Mouse (Mus musculus): ENCODE results near the gene Rhd. TPM values are rescaled to one million over a fixed set of nuclear protein-coding genes. Genes with fewer than 3 reads are reported as not detected.
A peak's percentile ranks its signal among the peaks of the same experiment; 100 is the strongest.
"Not testable (repeated sequence)": the region's sequence is repeated elsewhere in the genome, so short reads cannot be mapped to it uniquely, and the experiment has no call there.

Rhd gene
- polyA plus RNA-seq, 1 experiment from 2014 or later = 12.5 TPM

DNA sequence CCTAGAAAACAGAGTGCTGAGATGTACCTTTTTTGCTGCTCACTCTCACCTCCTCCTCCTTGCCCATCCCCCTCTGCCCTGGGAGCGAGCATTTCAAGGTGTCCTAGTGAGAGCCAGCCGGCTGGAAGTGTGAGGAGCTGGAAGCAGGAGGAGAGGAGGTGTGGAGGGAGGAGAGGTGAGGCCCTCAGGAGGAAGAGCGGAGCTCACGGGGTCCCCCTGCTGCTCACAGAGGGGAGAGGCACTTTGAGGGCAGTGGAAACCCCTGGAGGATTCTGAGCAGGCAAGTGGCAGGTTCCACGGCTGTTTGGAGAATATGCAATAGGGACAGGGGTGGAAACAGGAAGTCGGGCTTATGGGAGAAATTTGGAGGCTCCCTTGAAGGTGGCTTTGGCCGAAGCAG, 18.9 kb downstream of the Rhd start:
- peak; percentile 24 for DNase-seq (ENCODE audit: low spot score)
- Histone ChIP-seq H3K9me3 (no peaks in the 10 kb centered on the region), H3K27me3 (ENCODE audit: insufficient read depth, poor library complexity, severe bottlenecking) (no peaks in the 10 kb centered on the region), H3K4me3 (no peak overlapping the region), H3K4me1 (replicated peaks) (peaks cover 13% of the 10 kb centered on the region), H3K27ac (no peak overlapping the region), H3K36me3 (no peaks in the 10 kb centered on the region)
- 35% methylated on average over 7 of the region's 7 CpGs for WGBS

DNA sequence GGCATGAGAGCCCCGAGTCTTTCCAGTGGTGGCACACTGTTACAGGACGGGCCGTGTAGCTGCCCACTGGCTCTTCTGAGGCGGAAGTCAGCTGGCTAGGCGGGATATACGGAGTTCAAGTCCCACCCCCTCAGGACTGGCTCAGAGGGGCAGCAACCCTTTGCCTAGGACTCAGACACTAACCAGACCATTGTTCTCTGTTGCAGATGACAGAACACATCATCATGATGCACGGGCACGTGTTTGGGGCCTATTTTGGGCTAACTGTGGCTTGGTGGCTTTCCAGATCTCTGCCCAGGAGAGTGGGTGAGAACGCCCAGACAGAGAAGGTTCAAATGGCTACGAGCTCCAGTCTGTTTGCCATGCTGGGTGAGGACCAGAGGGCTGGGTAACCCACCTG, 19.5 kb downstream of the Rhd start:
- 87% methylated on average over 10 of the region's 10 CpGs for WGBS
- H3K9me3 ChIP-seq = no peaks in the 10 kb centered on the region
- peaks cover 12% of the 10 kb centered on the region for H3K4me1 ChIP-seq (replicated peaks)
- no peak overlapping the region for H3K4me3 ChIP-seq
- no peaks in the 10 kb centered on the region for H3K27me3 ChIP-seq (ENCODE audit: insufficient read depth, poor library complexity, severe bottlenecking)
- no peaks in the 10 kb centered on the region for H3K36me3 ChIP-seq
- DNase-seq (ENCODE audit: low spot score) = no peak
- no peak overlapping the region for H3K27ac ChIP-seq

DNA sequence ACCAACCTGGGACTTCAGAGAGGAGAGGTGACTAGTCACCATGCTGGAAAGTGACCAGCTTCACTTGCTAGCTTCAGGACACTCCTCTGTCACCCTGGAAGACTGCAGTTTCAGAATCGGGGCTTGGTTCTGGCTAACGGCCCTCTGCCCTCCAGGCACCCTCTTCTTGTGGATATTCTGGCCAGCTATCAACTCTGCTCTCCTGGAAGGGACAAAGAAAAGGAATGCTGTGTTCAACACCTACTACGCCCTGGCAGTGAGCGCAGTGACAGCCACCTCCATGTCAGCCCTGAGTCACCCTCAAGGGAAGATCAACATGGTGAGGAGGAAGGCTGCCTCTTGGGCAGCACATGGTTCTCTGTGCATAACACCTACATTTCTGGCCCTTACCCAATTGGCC, 20.0 kb downstream of the Rhd start:
- DNase-seq (ENCODE audit: low spot score) = no peak
- H3K36me3 ChIP-seq = no peaks in the 10 kb centered on the region
- 89% methylated on average over 4 of the region's 4 CpGs for WGBS

GRCm38 (mm10) chr4:134892096-134892495, 27.8 kb downstream of the Rhd start:
- Histone ChIP-seq H3K27me3 (ENCODE audit: insufficient read depth, poor library complexity, severe bottlenecking) (no peaks in the 10 kb centered on the region), H3K36me3 (peaks cover 37% of the 10 kb centered on the region), H3K27ac (no peak overlapping the region), H3K4me3 (no peak overlapping the region), H3K9me3 (no peaks in the 10 kb centered on the region), H3K4me1 (replicated peaks) (peaks cover 6% of the 10 kb centered on the region; the same call in 1 of the 2 replicates)
- WGBS = 82% methylated on average over 6 of the region's 6 CpGs
- no peak for DNase-seq (ENCODE audit: low spot score)

More for the DNA sequence above, 20.0 kb downstream of the Rhd start:
- Histone ChIP-seq H3K4me3 (no peak overlapping the region), H3K4me1 (replicated peaks) (peaks cover 6% of the 10 kb centered on the region), H3K27me3 (ENCODE audit: insufficient read depth, poor library complexity, severe bottlenecking) (no peaks in the 10 kb centered on the region), H3K27ac (no peak overlapping the region), H3K9me3 (no peaks in the 10 kb centered on the region)

DNA sequence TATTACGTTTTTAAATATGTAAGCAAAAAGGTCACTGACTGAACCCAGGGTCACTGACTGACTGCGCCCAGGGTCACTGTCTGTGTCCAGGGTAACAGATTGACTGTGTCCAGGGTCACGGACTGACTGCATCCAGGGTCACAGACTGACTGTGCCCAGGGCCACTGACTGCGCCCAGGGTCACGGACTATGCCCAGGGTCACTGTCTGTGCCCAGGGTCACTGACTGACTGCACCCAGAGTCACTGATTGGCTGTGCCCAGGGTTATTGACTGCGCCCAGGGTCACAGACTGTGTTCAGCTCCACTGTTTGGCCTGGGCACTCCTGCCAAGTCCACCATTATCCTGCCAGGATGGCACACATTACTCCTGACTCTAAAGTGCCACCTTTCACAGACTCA, 32.9 kb downstream of the Rhd start:
- Histone ChIP-seq H3K4me1 (replicated peaks) (peaks cover 6% of the 10 kb centered on the region; the same call in 1 of the 2 replicates), H3K9me3 (no peaks in the 10 kb centered on the region), H3K4me3 (no peak overlapping the region), H3K36me3 (peaks cover 88% of the 10 kb centered on the region), H3K27me3 (ENCODE audit: insufficient read depth, poor library complexity, severe bottlenecking) (no peaks in the 10 kb centered on the region), H3K27ac (no peak overlapping the region)
- 79% methylated on average over 6 of the region's 6 CpGs for WGBS
- DNase-seq (ENCODE audit: low spot score) = no peak

- DNase-seq (ENCODE audit: low spot score) = no peak
- peaks cover 100% of the 10 kb centered on the region for H3K36me3 ChIP-seq
These were observed 36.8 kb downstream of the Rhd start for GRCm38 (mm10) chr4:134901126-134901525.

GRCm38 (mm10) chr4:134903046-134903445, 38.7 kb downstream of the Rhd start:
- DNase-seq (ENCODE audit: low spot score) = no peak
- peaks cover 100% of the 10 kb centered on the region for H3K36me3 ChIP-seq
- no peak overlapping the region for H3K4me3 ChIP-seq
- H3K9me3 ChIP-seq = no peaks in the 10 kb centered on the region
- 72% methylated on average over 7 of the region's 7 CpGs for WGBS
- no peaks in the 10 kb centered on the region for H3K27me3 ChIP-seq (ENCODE audit: insufficient read depth, poor library complexity, severe bottlenecking)
- no peaks in the 10 kb centered on the region; the same call in 1 of the 2 replicates for H3K4me1 ChIP-seq (replicated peaks)
- peak overlapping the region; percentile 45; the same call in 1 of the 2 replicates for H3K27ac ChIP-seq

More at GRCm38 (mm10) chr4:134901126-134901525, 36.8 kb downstream of the Rhd start:
- no peaks in the 10 kb centered on the region for H3K9me3 ChIP-seq
- no peak overlapping the region for H3K27ac ChIP-seq
- 90% methylated on average over 8 of the region's 8 CpGs for WGBS
- H3K4me1 ChIP-seq (replicated peaks) = no peaks in the 10 kb centered on the region
- H3K27me3 ChIP-seq (ENCODE audit: insufficient read depth, poor library complexity, severe bottlenecking) = no peaks in the 10 kb centered on the region
- no peak overlapping the region for H3K4me3 ChIP-seq

DNA sequence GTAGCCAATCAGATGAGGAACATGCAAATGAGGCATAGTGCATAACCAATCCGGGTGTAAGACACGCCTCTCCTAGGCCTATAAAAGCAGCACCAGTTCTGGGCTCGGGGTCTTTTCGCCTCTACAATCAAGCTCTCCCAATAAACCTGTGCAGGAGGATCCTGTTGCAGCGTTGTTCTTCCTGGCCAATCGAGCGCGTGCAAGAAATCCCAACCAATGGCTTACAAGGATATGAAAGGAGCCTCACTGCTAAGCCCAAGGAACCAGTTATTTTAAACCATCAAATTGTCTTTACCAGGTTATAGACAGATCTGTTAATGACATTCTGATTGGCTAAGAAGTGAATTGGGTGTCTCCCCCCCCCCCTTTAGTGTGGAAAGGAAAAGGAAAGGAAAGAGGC, 47.1 kb downstream of the Rhd start:
- H3K27ac ChIP-seq; DNase-seq (ENCODE audit: low spot score); H3K9me3 ChIP-seq; H3K4me3 ChIP-seq; H3K27me3 ChIP-seq (ENCODE audit: insufficient read depth, poor library complexity, severe bottlenecking): not testable (repeated sequence)
- whole genome bisulfite sequencing = 98% methylated on average over 8 of the region's 8 CpGs
- H3K4me1 ChIP-seq (replicated peaks) = peaks cover 26% of the 10 kb centered on the region
- H3K36me3 ChIP-seq = peaks cover 58% of the 10 kb centered on the region

GRCm38 (mm10) chr4:134913413-134913812, 49.1 kb downstream of the Rhd start:
- Histone ChIP-seq H3K4me1 (replicated peaks) (peaks cover 23% of the 10 kb centered on the region), H3K27ac (peak overlapping the region; percentile 45; the same call in 1 of the 2 replicates), H3K27me3 (ENCODE audit: insufficient read depth, poor library complexity, severe bottlenecking) (no peaks in the 10 kb centered on the region), H3K4me3 (peak overlapping the region; percentile 69), H3K9me3 (peaks cover 4% of the 10 kb centered on the region; the same call in 1 of the 2 replicates), H3K36me3 (peaks cover 38% of the 10 kb centered on the region)
- WGBS = 27% methylated on average over 3 of the region's 3 CpGs
- peak; percentile 76 for DNase-seq (ENCODE audit: low spot score)

- no peak for DNase-seq (ENCODE audit: low spot score)
These were observed 50.0 kb downstream of the Rhd start for GRCm38 (mm10) chr4:134914122-134914863.

GRCm38 (mm10) chr4:134914864-134915209, 50.5 kb downstream of the Rhd start, which contains the start of gene Tmem50a:
Gene Tmem50a, minus strand, starts transcription at chr4:134915024.
- Histone ChIP-seq H3K4me3 (peak within 1 kb of the TSS; percentile 69), H3K27ac (peak within 1 kb of the TSS; percentile 89), H3K9me3 (peaks cover 4% of the 10 kb centered on the region; the same call in 1 of the 2 replicates), H3K4me1 (replicated peaks) (peaks cover 22% of the 10 kb centered on the region), H3K36me3 (peaks cover 26% of the 10 kb centered on the region), H3K27me3 (ENCODE audit: insufficient read depth, poor library complexity, severe bottlenecking) (no peaks in the 10 kb centered on the region)
- 0% methylated on average over 25 of the region's 25 CpGs for WGBS
- peak; percentile 92 for DNase-seq (ENCODE audit: low spot score)

More at GRCm38 (mm10) chr4:134914122-134914863, 50.0 kb downstream of the Rhd start:
- 2% methylated on average over 43 of the region's 43 CpGs for WGBS
- Histone ChIP-seq H3K4me3 (peak overlapping the region; percentile 69), H3K27ac (peak overlapping the region; percentile 89), H3K36me3 (peaks cover 30% of the 10 kb centered on the region), H3K4me1 (replicated peaks) (peaks cover 22% of the 10 kb centered on the region), H3K27me3 (ENCODE audit: insufficient read depth, poor library complexity, severe bottlenecking) (no peaks in the 10 kb centered on the region), H3K9me3 (peaks cover 4% of the 10 kb centered on the region; the same call in 1 of the 2 replicates)

- Histone ChIP-seq H3K4me1 (replicated peaks) (peaks cover 22% of the 10 kb centered on the region), H3K36me3 (peaks cover 23% of the 10 kb centered on the region), H3K27me3 (ENCODE audit: insufficient read depth, poor library complexity, severe bottlenecking) (no peaks in the 10 kb centered on the region), H3K9me3 (peaks cover 4% of the 10 kb centered on the region; the same call in 1 of the 2 replicates), H3K27ac (peak overlapping the region; percentile 89), H3K4me3 (peak overlapping the region; percentile 69)
- WGBS = 58% methylated on average over 14 of the region's 14 CpGs
- no peak for DNase-seq (ENCODE audit: low spot score)
These were observed 51.1 kb downstream of the Rhd start for GRCm38 (mm10) chr4:134915223-134916050.

DNA sequence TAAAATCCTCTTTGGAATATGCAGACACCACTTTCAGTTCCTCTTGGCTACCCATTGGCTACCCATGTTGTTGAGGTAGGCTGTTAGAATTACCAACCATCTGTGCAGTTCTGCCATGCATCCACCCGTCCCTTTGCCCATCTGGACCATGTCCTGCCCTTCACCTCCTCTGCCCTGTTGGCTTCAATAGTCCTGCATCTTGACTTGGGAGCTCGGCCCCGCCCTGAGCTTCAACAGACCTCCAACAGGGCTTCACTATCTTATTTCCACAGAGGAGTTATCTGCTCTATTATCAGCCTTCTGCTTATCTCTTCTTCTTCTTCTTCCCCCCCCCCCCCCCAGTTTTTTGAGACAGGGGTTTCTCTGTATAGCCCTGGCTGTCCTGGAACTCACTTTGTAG, 52.9 kb downstream of the Rhd start:
- H3K9me3 ChIP-seq = no peaks in the 10 kb centered on the region
- peaks cover 22% of the 10 kb centered on the region for H3K4me1 ChIP-seq (replicated peaks)
- no peak overlapping the region for H3K27ac ChIP-seq
- no peak overlapping the region for H3K4me3 ChIP-seq
- WGBS = 80% methylated on average over 3 of the region's 3 CpGs
- DNase-seq (ENCODE audit: low spot score) = no peak
- peaks cover 7% of the 10 kb centered on the region for H3K36me3 ChIP-seq
- no peaks in the 10 kb centered on the region for H3K27me3 ChIP-seq (ENCODE audit: insufficient read depth, poor library complexity, severe bottlenecking)
